Mouse (Mus musculus) lung, adult 18-20 months (tissue): ENCODE results near the gene Ptcra.
A peak's percentile ranks its signal among the peaks of the same experiment; 100 is the strongest.

Source experiments
- DNase-seq, 2 experiments: peaks; one replicate each; pipeline ENCODE4 v3.0.0; 2022; ENCODE audit warnings: mixed read lengths in 2 of 2

Gene Ptcra

DNA sequence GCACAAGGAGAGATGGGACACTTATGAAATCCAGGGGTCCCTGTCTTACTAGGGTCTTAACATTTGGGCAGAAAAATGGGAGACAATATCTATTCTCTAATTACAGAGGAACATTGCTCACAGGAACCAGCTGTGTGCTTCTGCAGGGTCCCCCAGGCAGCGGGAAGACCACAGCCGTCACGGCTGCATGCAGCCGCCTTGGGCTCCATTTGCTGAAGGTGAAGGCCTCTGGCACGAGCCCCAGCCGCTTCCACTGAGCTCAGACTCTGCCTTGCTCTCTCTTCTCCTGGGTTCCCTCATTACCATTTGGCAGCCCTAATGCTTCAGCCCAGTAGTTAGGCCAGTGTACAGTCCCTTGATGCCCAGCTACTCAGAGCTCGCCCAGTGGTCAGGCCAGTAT is 42.4 kb downstream of the Ptcra start:
- no peak for DNase-seq

DNA sequence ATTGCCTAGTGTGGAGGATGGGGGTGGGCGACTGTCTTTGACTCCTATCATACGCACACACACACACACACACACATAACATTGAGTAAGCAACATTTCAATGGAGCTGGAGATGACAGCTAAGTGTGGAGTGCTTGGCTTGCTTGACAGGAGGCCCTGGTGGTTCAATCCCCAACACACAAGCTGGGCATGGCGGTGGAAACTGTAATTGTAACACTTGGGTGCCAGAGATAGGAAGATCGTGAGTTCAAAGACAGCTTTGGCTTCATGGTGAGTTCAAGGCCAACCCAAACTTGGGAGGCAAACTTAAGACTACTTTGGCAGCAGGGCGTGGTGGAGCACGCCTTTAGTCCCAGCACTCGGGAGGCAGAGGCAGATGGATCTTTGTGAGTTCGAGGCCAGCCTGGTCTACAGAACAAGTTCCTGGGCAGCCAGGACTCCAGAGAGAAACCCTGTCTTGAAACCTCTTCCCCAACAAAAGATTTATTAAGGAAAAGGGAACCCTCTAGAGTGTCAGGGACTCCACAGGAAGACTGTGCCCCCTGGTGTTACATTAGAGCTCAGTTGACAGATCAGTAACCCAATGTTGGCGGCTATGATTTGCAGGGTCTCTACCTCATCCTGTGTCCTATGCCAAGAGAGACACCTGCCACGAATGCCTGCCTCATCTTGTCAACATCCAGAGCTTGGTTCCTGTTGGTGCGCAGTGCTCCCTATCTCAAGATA is 48.6 kb downstream of the Ptcra start:
- no peak for DNase-seq

DNA sequence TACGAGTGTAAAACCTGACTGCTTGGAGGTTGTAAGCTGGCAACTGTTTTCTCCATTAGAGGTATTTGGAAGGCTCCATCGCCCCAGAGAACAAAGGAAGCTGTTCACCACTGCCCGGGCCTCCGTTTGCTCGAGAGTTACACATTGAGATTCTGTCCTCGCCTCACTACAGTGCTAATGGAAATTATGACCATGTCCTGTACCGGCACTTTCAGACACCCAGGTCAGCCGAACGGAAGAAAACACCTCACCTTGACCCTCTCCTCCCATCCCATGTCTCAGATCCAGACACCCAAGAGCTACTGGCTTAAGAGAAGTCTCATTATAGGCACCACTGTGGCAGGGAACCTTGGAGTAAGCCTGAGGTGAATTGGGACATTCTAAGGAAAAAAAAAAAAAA is 49.7 kb downstream of the Ptcra start:
- DNase-seq, result no peak

DNA sequence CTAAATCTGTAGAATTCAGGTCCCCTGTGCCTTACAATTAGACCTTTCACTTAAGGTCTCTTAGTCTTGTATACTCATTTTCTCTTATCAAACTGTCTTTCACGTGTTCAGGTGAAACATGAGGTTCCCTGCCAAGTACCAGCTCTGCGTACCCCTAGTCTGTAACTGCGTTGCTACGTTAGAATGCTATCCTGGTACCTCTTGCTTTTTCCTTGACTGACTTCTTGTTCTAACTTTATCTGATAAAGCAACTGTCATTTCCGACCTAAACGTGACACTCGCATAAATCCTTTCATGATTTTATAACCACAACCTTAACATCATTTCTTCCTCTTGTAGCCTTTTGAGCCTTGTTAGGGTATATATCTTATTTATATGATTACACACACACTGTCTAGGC is 51.1 kb downstream of the Ptcra start:
- DNase-seq, result no peak

DNA sequence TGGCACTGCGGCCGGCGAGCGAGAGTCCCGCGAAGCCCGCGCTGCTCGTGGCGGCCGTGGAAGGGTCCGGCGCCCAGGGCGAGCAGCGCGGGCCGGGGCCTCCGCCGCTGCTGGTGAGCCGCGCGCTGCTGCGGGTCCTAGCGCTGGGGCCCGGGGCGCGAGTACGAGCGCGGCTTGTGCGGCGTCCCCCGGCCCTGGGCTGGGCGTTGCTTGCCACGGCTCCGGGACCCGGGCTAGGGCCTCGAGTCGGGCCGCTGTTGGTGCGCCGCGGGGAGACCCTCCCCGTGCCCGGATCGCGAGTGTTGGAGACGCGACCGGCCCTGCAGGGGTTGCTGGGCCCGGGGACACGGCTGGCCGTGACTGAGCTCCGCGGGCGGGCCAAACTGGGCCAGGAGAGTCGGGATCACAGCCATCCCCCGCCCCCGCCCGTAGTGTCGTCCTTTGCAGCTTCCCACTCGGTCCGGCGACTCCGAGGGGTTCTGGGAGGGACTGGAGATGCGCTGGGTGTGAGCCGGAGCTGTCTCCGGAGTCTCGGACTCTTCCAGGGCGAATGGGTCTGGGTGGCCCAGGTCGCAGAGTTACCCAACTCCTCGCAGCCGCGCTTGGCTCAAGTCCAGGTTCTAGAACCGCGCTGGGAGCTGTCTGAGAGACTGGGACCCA is 51.8 kb downstream of the Ptcra start:
- DNase-seq, result peak; percentile 39 to 53

DNA sequence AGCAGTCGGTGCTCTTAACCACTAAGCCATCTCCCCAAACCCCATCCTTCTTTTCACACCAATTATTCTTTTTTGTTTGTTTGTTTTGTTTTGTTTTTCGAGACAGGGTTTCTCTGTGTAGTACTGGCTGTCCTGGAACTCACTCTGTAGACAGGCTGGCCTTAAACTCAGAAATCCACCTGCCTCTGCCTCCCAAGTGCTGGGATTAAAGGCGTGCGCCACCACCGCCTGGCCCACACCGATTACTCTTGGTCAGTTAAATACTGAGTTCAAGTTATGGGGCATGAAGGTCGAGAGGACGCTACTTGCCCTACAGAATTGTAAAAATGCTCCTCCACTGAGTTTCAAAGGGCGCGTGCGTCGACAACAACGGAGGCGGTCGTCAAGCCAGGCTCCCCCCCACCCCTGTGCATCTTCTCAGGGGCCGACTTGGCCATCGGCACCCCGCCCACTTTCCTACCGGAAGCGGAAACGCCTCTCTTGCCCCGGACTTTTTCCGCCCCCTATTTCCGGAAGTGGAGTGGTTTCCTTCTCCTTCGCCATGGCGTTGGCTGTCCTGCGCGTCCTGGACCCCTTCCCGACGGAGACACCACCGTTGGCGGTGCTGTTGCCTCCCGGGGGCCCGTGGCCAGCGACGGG is 52.4 kb downstream of the Ptcra start, which contains the start of gene Pex6:
Gene Pex6, plus strand, starts transcription at position 505 of the 639 bp plus-strand sequence.
- DNase-seq, result peak; percentile 92 to 94

DNA sequence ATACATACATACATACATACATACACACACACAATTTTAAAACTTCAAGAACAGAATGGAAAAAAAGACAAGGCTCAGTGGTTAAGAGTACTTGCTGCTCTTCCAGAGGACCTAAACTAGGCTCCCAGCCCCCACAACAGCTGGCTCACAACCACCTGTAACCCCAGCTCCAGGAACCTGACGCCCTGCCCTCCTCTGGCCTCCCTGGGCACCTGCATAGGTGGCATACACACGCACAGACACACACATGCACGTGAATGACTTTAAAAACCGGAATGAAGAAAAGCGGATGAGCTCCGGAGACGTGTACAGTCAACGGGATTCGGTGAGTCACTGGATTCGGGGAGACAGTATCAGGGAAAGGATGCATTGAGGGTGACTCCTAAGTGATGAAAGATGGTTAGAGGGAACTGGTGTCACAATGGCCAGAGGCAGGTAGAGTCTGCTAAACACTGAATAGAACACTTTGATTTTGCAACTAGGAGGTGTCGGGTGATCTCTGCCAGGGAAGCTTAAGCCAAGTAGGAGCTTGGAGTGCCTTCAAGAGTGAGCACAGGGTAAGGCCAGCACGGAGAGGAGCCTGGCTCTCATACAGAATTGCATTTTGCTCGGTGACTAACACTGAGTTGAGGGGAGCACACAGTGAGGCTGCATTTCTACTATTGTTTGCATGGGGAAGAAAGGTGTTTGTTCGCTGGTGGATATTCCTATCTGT is 57.0 kb downstream of the Ptcra start:
- peak in 1 of 2 experiments; percentile 63 for DNase-seq
